Mouse (Mus musculus) forebrain, embryonic 14.5 days (tissue): ENCODE measurements around the gene Oprl1. TPM values are rescaled to one million over a fixed set of nuclear protein-coding genes. Genes with fewer than 3 reads are reported as not detected.
A peak's percentile ranks its signal among the peaks of the same experiment; 100 is the strongest.

Experiments
- ATAC-seq: fragments of 200-750 bp; cut with Nextera tagmentation; 2 replicates; pipeline ENCODE4 v1.8.0; 2017; ENCODE audit warnings: mild to moderate bottlenecking, moderate library complexity
- DNase-seq: peaks from one replicate; pipeline ENCODE4 v3.0.0-alpha.2; 2015; ENCODE audit warnings: low spot score
- H3K27ac ChIP-seq: fragments of 300-500 bp; sonication (generic); 2 replicates; pipeline ENCODE4 v1.5.1; 2014; ENCODE audit warnings: low read depth, mild to moderate bottlenecking, control low read depth, low read length, moderate library complexity
- H3K27me3 ChIP-seq: fragments of 300-500 bp; sonication (generic); replicated peaks from 2 replicates; pipeline ENCODE4 v1.6.1; 2014; ENCODE audit warnings: low read length, control low read depth, mixed read lengths; ENCODE audit not compliant: control insufficient read depth, insufficient read depth
- H3K36me3 ChIP-seq: fragments of 300-500 bp; sonication (generic); 2 replicates; pipeline ENCODE4 v1.6.1; 2014; ENCODE audit warnings: low read length, control low read depth; ENCODE audit not compliant: control insufficient read depth, insufficient read depth
- H3K4me1 ChIP-seq: fragments of 300-500 bp; sonication (generic); 2 replicates; pipeline ENCODE4 v1.6.1; 2014; ENCODE audit warnings: antibody characterized with exemption, low read length, control low read depth; ENCODE audit not compliant: control insufficient read depth, insufficient read depth
- H3K4me2 ChIP-seq: fragments of 300-500 bp; sonication (generic); 2 replicates; pipeline ENCODE4 v1.6.1; 2014; ENCODE audit warnings: mild to moderate bottlenecking, control low read depth, low read length
- H3K4me3 ChIP-seq: fragments of 300-500 bp; sonication (generic); 2 replicates; pipeline ENCODE4 v1.5.1; 2014; ENCODE audit warnings: low read depth, low read length, control low read depth
- H3K9ac ChIP-seq: fragments of 300-500 bp; sonication (generic); 2 replicates; pipeline ENCODE4 v1.6.1; 2014; ENCODE audit warnings: mild to moderate bottlenecking, low read length, control low read depth, moderate library complexity
- H3K9me3 ChIP-seq: fragments of 300-500 bp; sonication (generic); replicated peaks from 2 replicates; pipeline ENCODE4 v1.6.1; 2016; ENCODE audit warnings: low read length, control low read depth, mixed read lengths; ENCODE audit not compliant: control insufficient read depth
- WGBS: fragments of 180-500 bp; shearing (Covaris S2); extraction: QIAGEN DNeasy Blood & Tissue Kit; methylation state at CpG from one replicate; pipeline ENCODE4 v1.1.7; 2014; 5-methylcytosine and 5-hydroxymethylcytosine counted together
- polyA plus RNA-seq: library from polyadenylated mRNA; unstranded; fragments of >200 nt; fragmentation: Nextera tagmentation; extraction: Ambion mirVana; gene quantifications from 2 replicates; pipeline ENCODE4 v1.2.1, GENCODE M21; 2014

Gene Oprl1
- 66.8 and 67.5 TPM in 2 replicates for polyA plus RNA-seq

DNA sequence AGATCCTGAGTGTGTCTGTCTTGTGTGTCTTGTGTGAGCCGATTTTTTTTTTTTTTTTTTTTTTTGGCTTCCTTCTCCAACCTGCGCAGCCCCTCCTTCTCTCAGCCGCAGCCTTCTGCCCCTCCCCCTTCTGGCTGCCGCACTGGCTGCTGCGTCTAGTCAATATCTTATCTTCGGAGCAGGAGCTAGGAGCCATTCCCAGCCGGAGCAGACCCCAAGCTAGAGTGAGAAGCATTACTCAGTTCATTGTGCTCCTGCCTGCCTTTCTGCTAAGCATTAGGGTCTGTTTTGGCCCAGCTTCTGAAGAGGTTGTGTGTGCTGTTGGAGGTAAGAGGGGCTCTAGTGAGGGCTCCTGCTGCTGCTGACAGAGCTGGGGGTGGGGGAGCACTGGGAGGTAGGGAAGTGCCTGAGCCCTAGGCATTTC is at the start of gene Oprl1:
Gene Oprl1 (plus strand): TSS at position 114 of the 424 bp plus-strand sequence.
- DNase-seq = peak; percentile 85
- H3K9ac ChIP-seq = peak within 1 kb of the TSS; percentile 73
- H3K27me3 ChIP-seq = no peaks in the 10 kb centered on the region
- peak within 1 kb of the TSS; percentile 80 for H3K27ac ChIP-seq
- peak within 1 kb of the TSS; percentile 59 for H3K4me2 ChIP-seq
- 0% methylated on average over 7 of the region's 7 CpGs for WGBS
- no peaks in the 10 kb centered on the region for H3K9me3 ChIP-seq
- peaks cover 18% of the 10 kb centered on the region for H3K36me3 ChIP-seq
- peak; percentile 84 for ATAC-seq
- H3K4me1 ChIP-seq = peaks cover 19% of the 10 kb centered on the region
- H3K4me3 ChIP-seq = peak within 1 kb of the TSS; percentile 40

DNA sequence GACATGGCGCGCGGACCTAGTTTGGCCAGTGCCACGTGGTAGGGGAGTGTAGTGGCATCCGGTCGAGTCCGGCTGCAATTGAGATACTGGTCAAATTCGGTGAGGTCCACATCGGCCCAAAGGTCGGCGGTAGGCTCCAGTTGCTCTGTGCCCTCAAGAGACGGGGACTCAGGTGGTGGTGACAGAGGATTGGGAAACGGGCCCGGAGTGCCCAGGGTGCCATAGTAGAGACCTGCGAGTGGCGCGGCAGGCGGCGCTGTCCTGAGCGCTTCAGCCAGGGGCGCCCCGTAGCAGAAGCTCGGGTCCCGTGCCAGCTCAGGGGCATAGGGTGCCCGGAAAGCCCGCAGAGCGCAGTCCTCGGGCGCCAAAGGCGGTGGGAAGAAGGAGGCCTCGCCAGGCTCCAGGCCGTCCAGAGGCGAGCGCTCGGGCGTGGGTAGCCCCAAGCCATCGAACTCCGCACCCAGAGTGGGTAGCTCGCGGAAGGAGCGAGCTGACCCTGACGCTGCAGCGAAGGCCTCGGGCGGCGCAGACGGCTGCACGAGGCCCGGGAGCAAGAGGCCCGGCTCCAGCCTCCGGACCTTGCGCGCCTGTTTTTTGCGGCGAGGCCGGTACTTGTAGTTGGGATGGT is 44.4 kb upstream of the Oprl1 start:
- 4% methylated on average over 56 of the region's 56 CpGs for WGBS

GRCm38 (mm10) chr2:181670913-181671311 is 43.9 kb upstream of the Oprl1 start:
- DNase-seq (no peak), ATAC-seq (no peak)
- 0 out of 2 replicates have a peak overlapping the region, but pooled peaks have one; percentile 9 for H3K27ac ChIP-seq
- H3K36me3 ChIP-seq = no peaks in the 10 kb centered on the region
- under 1% methylated on average over 41 of the region's 41 CpGs for WGBS
- H3K4me2 ChIP-seq = peak overlapping the region; percentile 52
- H3K9me3 ChIP-seq = no peaks in the 10 kb centered on the region
- peaks cover 45% of the 10 kb centered on the region for H3K27me3 ChIP-seq
- peaks cover 13% of the 10 kb centered on the region; the same call in 1 of the 2 replicates for H3K4me1 ChIP-seq
- H3K9ac ChIP-seq = peak overlapping the region; percentile 50; the same call in 1 of the 2 replicates
- H3K4me3 ChIP-seq = peak overlapping the region; percentile 34

More for the DNA sequence above, 44.4 kb upstream of the Oprl1 start:
- Histone ChIP-seq H3K9ac (no peak overlapping the region), H3K27me3 (peaks cover 45% of the 10 kb centered on the region), H3K4me1 (peaks cover 10% of the 10 kb centered on the region; the same call in 1 of the 2 replicates), H3K4me3 (peak overlapping the region; percentile 34), H3K9me3 (no peaks in the 10 kb centered on the region), H3K4me2 (peak overlapping the region; percentile 52), H3K27ac (0 out of 2 replicates have a peak overlapping the region, but pooled peaks have one; percentile 9), H3K36me3 (no peaks in the 10 kb centered on the region)
- no peak for DNase-seq
- no peak for ATAC-seq

GRCm38 (mm10) chr2:181671326-181671725 is 43.5 kb upstream of the Oprl1 start, which contains the start of gene Sox18:
Gene Sox18, minus strand, starts transcription at chr2:181671640.
- Histone ChIP-seq H3K36me3 (no peaks in the 10 kb centered on the region), H3K4me2 (peak within 1 kb of the TSS; percentile 52), H3K9me3 (no peaks in the 10 kb centered on the region), H3K4me3 (peak within 1 kb of the TSS; percentile 34), H3K27me3 (peaks cover 45% of the 10 kb centered on the region), H3K9ac (peak within 1 kb of the TSS; percentile 50), H3K27ac (0 out of 2 replicates have a peak within 1 kb of the TSS, but pooled peaks have one; percentile 9), H3K4me1 (peaks cover 13% of the 10 kb centered on the region; the same call in 1 of the 2 replicates)
- under 1% methylated on average over 42 of the region's 43 CpGs for WGBS
- ATAC-seq = no peak
- DNase-seq = no peak

DNA sequence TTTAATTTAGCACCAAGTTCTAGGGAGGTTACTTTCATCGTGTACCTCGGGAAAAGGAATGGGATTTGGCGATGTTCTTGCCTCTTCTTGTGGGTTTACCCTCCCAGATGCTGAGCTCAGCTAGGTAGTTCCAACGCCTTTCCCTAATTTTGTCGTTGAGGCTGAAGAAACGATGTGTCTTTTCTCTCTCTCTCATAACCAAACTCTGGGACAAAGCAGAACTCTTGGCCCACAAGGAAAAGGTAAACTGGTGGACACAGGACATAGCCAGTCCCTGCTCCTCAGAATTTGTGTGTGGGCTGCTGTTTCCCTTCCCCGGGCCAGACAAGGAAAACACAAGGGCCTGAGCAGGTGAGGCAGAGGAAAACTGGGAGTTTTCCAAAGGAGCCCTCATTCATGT is 42.8 kb upstream of the Oprl1 start:
- no peak overlapping the region for H3K9ac ChIP-seq
- no peak overlapping the region for H3K4me3 ChIP-seq
- DNase-seq (no peak), ATAC-seq (no peak)
- H3K27ac ChIP-seq = no peak overlapping the region
- H3K4me2 ChIP-seq = no peak overlapping the region
- H3K36me3 ChIP-seq = no peaks in the 10 kb centered on the region
- peaks cover 45% of the 10 kb centered on the region for H3K27me3 ChIP-seq
- no peaks in the 10 kb centered on the region for H3K9me3 ChIP-seq
- H3K4me1 ChIP-seq = peaks cover 13% of the 10 kb centered on the region; the same call in 1 of the 2 replicates
- 21% methylated on average over 7 of the region's 7 CpGs for WGBS

GRCm38 (mm10) chr2:181673501-181673900 is 41.3 kb upstream of the Oprl1 start:
- Histone ChIP-seq H3K27me3 (peaks cover 45% of the 10 kb centered on the region), H3K4me2 (no peak overlapping the region), H3K9me3 (no peaks in the 10 kb centered on the region), H3K27ac (no peak overlapping the region), H3K4me1 (peaks cover 13% of the 10 kb centered on the region; the same call in 1 of the 2 replicates), H3K9ac (no peak overlapping the region), H3K4me3 (no peak overlapping the region), H3K36me3 (no peaks in the 10 kb centered on the region)
- 65% methylated on average over 1 of the region's 1 CpGs for WGBS
- no peak for DNase-seq
- ATAC-seq = no peak

GRCm38 (mm10) chr2:181674934-181675333 is 39.9 kb upstream of the Oprl1 start:
- ATAC-seq = no peak
- H3K4me1 ChIP-seq = peaks cover 15% of the 10 kb centered on the region; the same call in 1 of the 2 replicates
- H3K36me3 ChIP-seq = no peaks in the 10 kb centered on the region
- H3K4me2 ChIP-seq = no peak overlapping the region
- DNase-seq = no peak
- peaks cover 36% of the 10 kb centered on the region for H3K27me3 ChIP-seq
- H3K4me3 ChIP-seq = no peak overlapping the region
- H3K27ac ChIP-seq = no peak overlapping the region
- no peaks in the 10 kb centered on the region for H3K9me3 ChIP-seq
- WGBS = 85% methylated on average over 4 of the region's 4 CpGs
- H3K9ac ChIP-seq = no peak overlapping the region

DNA sequence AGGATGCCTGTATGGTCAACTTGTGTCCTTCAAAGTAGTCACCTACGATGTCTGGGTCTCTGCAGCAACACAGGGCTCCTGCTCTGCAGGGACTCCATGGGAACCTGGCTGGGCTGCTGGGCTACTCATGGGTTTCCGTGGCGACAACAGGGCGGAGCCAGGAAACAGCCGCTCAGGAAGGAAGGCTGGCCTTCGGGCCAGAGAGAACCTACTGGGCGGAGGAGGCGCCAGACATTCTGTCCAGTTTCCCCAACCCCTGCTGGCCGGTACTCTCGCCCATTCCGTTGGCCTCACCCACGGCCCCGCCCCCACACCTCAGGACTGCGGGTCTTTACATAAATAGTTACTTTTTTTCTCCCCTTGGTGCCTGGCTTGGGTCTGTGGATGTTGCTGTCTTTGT is 39.4 kb upstream of the Oprl1 start:
- H3K36me3 ChIP-seq = no peaks in the 10 kb centered on the region
- 0 out of 2 replicates have a peak overlapping the region, but pooled peaks have one; percentile 1 for H3K9ac ChIP-seq
- H3K9me3 ChIP-seq = no peaks in the 10 kb centered on the region
- H3K4me1 ChIP-seq = peaks cover 15% of the 10 kb centered on the region; the same call in 1 of the 2 replicates
- no peak overlapping the region for H3K4me3 ChIP-seq
- peaks cover 31% of the 10 kb centered on the region for H3K27me3 ChIP-seq
- DNase-seq (peak; percentile 56), ATAC-seq (no peak)
- H3K27ac ChIP-seq = no peak overlapping the region
- H3K4me2 ChIP-seq = peak overlapping the region; percentile 21
- WGBS = 3% methylated on average over 14 of the region's 14 CpGs

- peaks cover 21% of the 10 kb centered on the region for H3K27me3 ChIP-seq
- DNase-seq (peak; percentile 69), ATAC-seq (no peak)
- H3K36me3 ChIP-seq = no peaks in the 10 kb centered on the region
- no peak overlapping the region for H3K4me2 ChIP-seq
- no peak overlapping the region for H3K9ac ChIP-seq
- H3K4me1 ChIP-seq = peaks cover 13% of the 10 kb centered on the region; the same call in 1 of the 2 replicates
- peak overlapping the region; percentile 30; the same call in 1 of the 2 replicates for H3K27ac ChIP-seq
- H3K4me3 ChIP-seq = no peak overlapping the region
- no peaks in the 10 kb centered on the region for H3K9me3 ChIP-seq
- WGBS = 18% methylated on average over 2 of the region's 2 CpGs
Measured at GRCm38 (mm10) chr2:181676424-181676823, 38.4 kb upstream of the Oprl1 start.
